Comparison of ENCODE assay signal across 10 mouse cellular contexts in the genomic region with DNA sequence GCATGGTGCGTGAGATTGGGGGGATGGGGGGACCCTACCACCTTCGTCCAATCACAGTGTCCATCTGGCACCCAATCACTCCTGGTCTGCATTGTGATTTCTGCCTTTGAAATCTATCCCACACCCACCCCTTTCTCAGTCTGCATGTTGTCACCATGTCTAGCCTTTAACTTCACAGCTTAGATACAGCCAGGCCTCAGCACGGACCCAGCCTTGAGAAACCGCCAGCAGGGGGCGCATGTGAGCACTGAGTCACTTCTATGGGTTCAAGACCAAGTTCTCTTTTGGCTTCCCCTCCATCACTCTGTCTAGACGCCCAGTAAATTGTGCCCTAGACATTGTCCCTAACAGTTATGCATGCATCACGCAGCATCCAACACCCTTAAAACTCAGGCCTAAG. TPM values are rescaled to one million over a fixed set of nuclear protein-coding genes. Genes with fewer than 3 reads are reported as not detected.
DNase-seq lines count a peak whose midpoint lies in the region; ATAC-seq and TF ChIP-seq lines count a peak whose summit lies in the region.
"Had no signal": no experiment of that assay in that cellular context is flagged by ENCODE, and none has a peak within 500 bp of the region (broad histone marks: within the 10 kb centered on the region; RNA-seq: fewer than 3 reads in every experiment).

No protein-coding gene starts in this region.

- intact Hi-C loops in gastrocnemius, postnatal 36 days (cut with DNase I), result loop anchor here (2.0 to 5.0 kb wide), 3 partner anchors 27 to 215 kb away; no protein-coding TSS in a partner anchor

- no peaks in the 10 kb centered on the region for H3K9me3 ChIP-seq in lung, embryonic 14.5 days (ENCODE audit: low read depth, low read length)
- H3K9me3 ChIP-seq: hindbrain, embryonic 15.5 days had no signal

- H3K36me3 ChIP-seq in lung, embryonic 14.5 days (ENCODE audit: insufficient read depth), result no peaks in the 10 kb centered on the region

- H3K9ac ChIP-seq in lung, embryonic 14.5 days, result no peak overlapping the region
- H3K9ac ChIP-seq: hindbrain, embryonic 15.5 days had no signal

- 0 out of 2 replicates have a peak, but pooled peaks cover 6% of the 10 kb centered on the region for H3K4me1 ChIP-seq in lung, embryonic 14.5 days (ENCODE audit: insufficient read depth)

- TF ChIP-seq CTCF in lung, embryonic 14.5 days (IDR thresholded peaks at IDR 0.05; ENCODE audit: low read depth), result peak; percentile 87

- no peak for ATAC-seq in cerebellum, adult (ENCODE audit: insufficient number of reproducible peaks, low FRiP score, low TSS enrichment)
- no peak for ATAC-seq in lung, embryonic 14.5 days (ENCODE audit: insufficient read depth)
- ATAC-seq: Patski had no signal

- no peak overlapping the region for H3K27ac ChIP-seq in lung, embryonic 14.5 days (ENCODE audit: low read depth)
- H3K27ac ChIP-seq: hindbrain, embryonic 15.5 days had no signal

- H3K4me3 ChIP-seq in lung, embryonic 14.5 days (ENCODE audit: low read depth, low read length), result no peak overlapping the region
- H3K4me3 ChIP-seq: hindbrain, embryonic 15.5 days had no signal

- 43% methylated on average over 7 of the region's 7 CpGs for WGBS in lung, embryonic 14.5 days

- no peak overlapping the region for H3K4me2 ChIP-seq in lung, embryonic 14.5 days
- H3K4me2 ChIP-seq: hindbrain, embryonic 15.5 days had no signal

- DNase-seq in cerebellum, adult 11 months, result peak; percentile 70
- DNase-seq in ovary, postnatal 14 days (ENCODE audit: low spot score), result peak; percentile 67
- no peak for DNase-seq in ovary, postnatal 10 days (ENCODE audit: low spot score)
- DNase-seq in cerebellum, adult 8-10 months, result peak; percentile 75
- DNase-seq in gastrocnemius, postnatal 36 days, result peak; percentile 57 to 66
- peak; percentile 81 for DNase-seq in lung, embryonic 14.5 days
- peak; percentile 75 to 92 for DNase-seq in spleen, postnatal 4 days (ENCODE audit: low spot score in 2 of 2)

- H3K27me3 ChIP-seq in lung, embryonic 14.5 days (ENCODE audit: insufficient read depth, low read length), result no peaks in the 10 kb centered on the region
- H3K27me3 ChIP-seq: hindbrain, embryonic 15.5 days; Patski had no signal

RNA-seq across cellular contexts. Expression of a gene that starts 8.3 kb away (rescaled TPM):
- total RNA-seq in gastrocnemius, postnatal 36 days (2021), result 1 to 10 TPM; 2.8 to 2.9 TPM
- 1.7 and 1.8 TPM in 2 replicates for polyA plus RNA-seq in lung, embryonic 14.5 days (2014; fragmentation: Nextera tagmentation; extraction: Ambion mirVana)

RNA-seq across cellular contexts. Expression of a gene that starts 10.0 kb away (rescaled TPM):
- 10 to 100 TPM; 14.9 to 15.7 TPM for total RNA-seq in gastrocnemius, postnatal 36 days (2021)
- polyA plus RNA-seq in lung, embryonic 14.5 days (2014; fragmentation: Nextera tagmentation; extraction: Ambion mirVana), result 0.17 TPM in 1 of 2 replicates, not detected in the other

RNA-seq across cellular contexts. Expression of a gene that starts 14.4 kb away (rescaled TPM):
- 10 to 100 TPM; 26.5 to 43.5 TPM for total RNA-seq in gastrocnemius, postnatal 36 days (2021)
- polyA plus RNA-seq in lung, embryonic 14.5 days (2014; fragmentation: Nextera tagmentation; extraction: Ambion mirVana), result 0.34 and 0.86 TPM in 2 replicates

RNA-seq across cellular contexts. Expression of a gene that starts 22.2 kb away (rescaled TPM):
- total RNA-seq in gastrocnemius, postnatal 36 days (2021), result 100 to 1,000 TPM; 242 to 290 TPM
- polyA plus RNA-seq in lung, embryonic 14.5 days (2014; fragmentation: Nextera tagmentation; extraction: Ambion mirVana), result 0.12 and 0.28 TPM in 2 replicates

RNA-seq across cellular contexts. Expression of a gene that starts 30.5 kb away (rescaled TPM):
- total RNA-seq in gastrocnemius, postnatal 36 days (2021), result under 1 TPM; 0.41 to 0.64 TPM
- 14.5 and 16.2 TPM in 2 replicates for polyA plus RNA-seq in lung, embryonic 14.5 days (2014; fragmentation: Nextera tagmentation; extraction: Ambion mirVana)
